Mouse (Mus musculus) liver, embryonic 14.5 days (tissue): ENCODE measurements around the gene Hs3st3b1.

ENCODE experiments used
- CTCF ChIP-seq: IDR thresholded peaks from 2 replicates; pipeline ENCODE4 v1.5.1; 2016; ENCODE audit warnings: antibody characterized with exemption, low read depth, control low read depth
- EP300 ChIP-seq: IDR thresholded peaks from 2 replicates; pipeline ENCODE4 v1.6.1; 2016; ENCODE audit warnings: antibody characterized with exemption, low read depth

DNA sequence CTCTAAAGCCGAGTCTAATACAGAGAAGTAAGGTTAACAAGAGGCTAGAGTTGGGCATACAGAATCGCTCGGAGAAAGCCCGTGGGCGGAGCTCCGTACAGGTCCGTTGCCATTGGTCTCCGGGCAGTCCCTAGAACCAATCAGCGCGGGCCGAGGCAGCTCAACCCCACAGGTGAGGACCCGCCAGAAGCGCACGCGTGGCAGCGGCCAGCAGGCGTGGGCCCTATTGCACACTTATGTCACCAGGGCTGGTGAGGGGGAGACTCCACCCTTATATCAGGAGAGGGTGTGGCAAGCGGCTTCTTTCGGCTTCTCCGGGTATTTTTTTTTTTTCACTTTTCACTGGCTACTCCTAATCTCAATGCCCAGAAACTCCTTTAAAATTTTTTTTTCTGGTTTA is 7.7 kb downstream of the Hs3st3b1 start:
- TF ChIP-seq CTCF: no peak
- no peak for TF ChIP-seq EP300
